Mouse (Mus musculus): ENCODE data around the gene Lypd3.

Lypd3 gene

GRCm38 (mm10) chr7:24608017-24608416, 28.3 kb upstream of the Lypd3 start:
- no peak for TF ChIP-seq GATA4 (IDR thresholded peaks at IDR 0.05; ENCODE audit: insufficient replicate concordance, low read length)

GRCm38 (mm10) chr7:24608561-24608960, 27.8 kb upstream of the Lypd3 start:
- TF ChIP-seq GATA4 (IDR thresholded peaks at IDR 0.05; ENCODE audit: insufficient replicate concordance, low read length): no peak

GRCm38 (mm10) chr7:24610144-24610878, 26.0 kb upstream of the Lypd3 start, which contains the start of gene Phldb3:
TSS of gene Phldb3 (plus strand) at chr7:24610763.
- no peak for TF ChIP-seq GATA4 (IDR thresholded peaks at IDR 0.05; ENCODE audit: insufficient replicate concordance, low read length)

GRCm38 (mm10) chr7:24610879-24611494, 25.4 kb upstream of the Lypd3 start:
- TF ChIP-seq GATA4 (IDR thresholded peaks at IDR 0.05; ENCODE audit: insufficient replicate concordance, low read length): no peak

- TF ChIP-seq GATA4 (IDR thresholded peaks at IDR 0.05; ENCODE audit: insufficient replicate concordance, low read length): no peak
Observed at GRCm38 (mm10) chr7:24611709-24612108, 24.6 kb upstream of the Lypd3 start.

- no peak for TF ChIP-seq GATA4 (IDR thresholded peaks at IDR 0.05; ENCODE audit: insufficient replicate concordance, low read length)
Observed at GRCm38 (mm10) chr7:24612308-24612910, 23.9 kb upstream of the Lypd3 start.

- TF ChIP-seq GATA4 (IDR thresholded peaks at IDR 0.05; ENCODE audit: insufficient replicate concordance, low read length): no peak
Observed at GRCm38 (mm10) chr7:24614816-24615215, 21.5 kb upstream of the Lypd3 start.

GRCm38 (mm10) chr7:24617763-24618162, 18.6 kb upstream of the Lypd3 start:
- no peak for TF ChIP-seq GATA4 (IDR thresholded peaks at IDR 0.05; ENCODE audit: insufficient replicate concordance, low read length)

GRCm38 (mm10) chr7:24619671-24620397, 16.5 kb upstream of the Lypd3 start:
- no peak for TF ChIP-seq GATA4 (IDR thresholded peaks at IDR 0.05; ENCODE audit: insufficient replicate concordance, low read length)

- TF ChIP-seq GATA4 (IDR thresholded peaks at IDR 0.05; ENCODE audit: insufficient replicate concordance, low read length): no peak
Observed at GRCm38 (mm10) chr7:24621193-24621592, 15.2 kb upstream of the Lypd3 start.

GRCm38 (mm10) chr7:24622967-24623366, 13.4 kb upstream of the Lypd3 start:
- TF ChIP-seq GATA4 (IDR thresholded peaks at IDR 0.05; ENCODE audit: insufficient replicate concordance, low read length): no peak

- TF ChIP-seq GATA4 (IDR thresholded peaks at IDR 0.05; ENCODE audit: insufficient replicate concordance, low read length): no peak
Observed at GRCm38 (mm10) chr7:24628685-24629610, 7.4 kb upstream of the Lypd3 start.

- TF ChIP-seq GATA4 (IDR thresholded peaks at IDR 0.05; ENCODE audit: insufficient replicate concordance, low read length): no peak
Observed at GRCm38 (mm10) chr7:24629672-24630071, 6.7 kb upstream of the Lypd3 start.

GRCm38 (mm10) chr7:24630116-24630880, 6.1 kb upstream of the Lypd3 start:
- no peak for TF ChIP-seq GATA4 (IDR thresholded peaks at IDR 0.05; ENCODE audit: insufficient replicate concordance, low read length)
